Mouse (Mus musculus): ENCODE data around the gene Iqck. TPM values are rescaled to one million over a fixed set of nuclear protein-coding genes. Genes with fewer than 3 reads are reported as not detected.

Iqck gene
- polyA plus RNA-seq, 1 experiment = 1.1 TPM

GRCm38 (mm10) chr7:118937469-118938387 is 82.2 kb downstream of the Iqck start:
- Histone ChIP-seq H3K4me3 (ENCODE audit: insufficient read depth, low read length) (no peak overlapping the region), H3K4me1 (ENCODE audit: control insufficient read depth, insufficient read depth, low read length) (peaks cover 6% of the 10 kb centered on the region; the same call in 1 of the 2 replicates), H3K27ac (ENCODE audit: insufficient read depth, low read length) (no peak overlapping the region)
- no peak for TF ChIP-seq POLR2A (IDR thresholded peaks at IDR 0.05; ENCODE audit: low read depth, low read length)
- TF ChIP-seq CTCF (IDR thresholded peaks at IDR 0.05; ENCODE audit: borderline replicate concordance, insufficient read depth, low read length) = no peak

- no peak overlapping the region for H3K4me3 ChIP-seq (ENCODE audit: insufficient read depth, low read length)
- H3K27ac ChIP-seq (ENCODE audit: insufficient read depth, low read length) = no peak overlapping the region
- no peak for TF ChIP-seq CTCF (IDR thresholded peaks at IDR 0.05; ENCODE audit: borderline replicate concordance, insufficient read depth, low read length)
- no peaks in the 10 kb centered on the region for H3K4me1 ChIP-seq (ENCODE audit: control insufficient read depth, insufficient read depth, low read length)
Observed at GRCm38 (mm10) chr7:118942297-118942696, 86.7 kb downstream of the Iqck start.

DNA sequence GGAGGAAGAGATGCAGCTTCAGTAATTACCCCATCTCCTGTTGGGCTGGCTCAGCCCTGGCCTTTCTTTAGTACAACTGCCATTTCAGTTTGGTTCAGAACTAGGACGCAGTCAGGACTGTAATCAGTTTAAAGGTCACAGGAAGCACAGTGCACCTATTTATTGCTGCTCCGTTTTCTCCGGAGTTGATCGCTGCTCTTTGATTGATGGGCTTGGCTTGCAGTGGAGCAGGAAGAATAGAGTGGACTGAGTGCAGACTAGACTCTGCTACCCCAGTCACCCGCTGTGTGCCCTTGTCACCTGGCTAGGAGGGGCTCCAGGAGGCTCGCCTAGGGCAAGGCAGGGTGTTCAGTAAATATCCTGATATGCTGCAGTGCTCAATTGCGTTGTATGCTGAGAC is 87.6 kb downstream of the Iqck start:
- TF ChIP-seq POLR2A (IDR thresholded peaks at IDR 0.05; ENCODE audit: low read depth, low read length) (no peak), CTCF (IDR thresholded peaks at IDR 0.05; ENCODE audit: borderline replicate concordance, insufficient read depth, low read length) (no peak)
- Histone ChIP-seq H3K4me3 (ENCODE audit: insufficient read depth, low read length) (no peak overlapping the region), H3K27ac (ENCODE audit: insufficient read depth, low read length) (no peak overlapping the region), H3K4me1 (ENCODE audit: control insufficient read depth, insufficient read depth, low read length) (no peaks in the 10 kb centered on the region)

DNA sequence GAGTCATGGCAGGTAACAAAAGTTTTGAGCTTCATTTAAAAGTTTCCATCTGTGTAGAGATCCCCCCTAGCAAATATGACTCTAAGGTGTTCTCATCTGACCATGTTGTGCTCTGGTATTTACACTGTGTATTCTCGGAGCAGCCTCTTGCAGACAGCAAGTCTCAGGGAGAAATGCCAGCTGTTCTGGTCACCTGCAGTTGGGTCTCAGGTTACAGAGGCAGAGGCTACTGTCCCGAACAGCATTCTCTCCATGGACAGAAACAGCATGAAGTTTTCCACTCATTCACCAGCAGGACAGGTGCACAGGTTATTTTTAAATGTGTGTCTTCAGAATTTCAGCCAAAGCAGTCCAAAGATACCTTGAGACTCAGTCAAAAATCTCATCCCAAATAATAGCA is 89.3 kb downstream of the Iqck start:
- TF ChIP-seq CTCF (IDR thresholded peaks at IDR 0.05; ENCODE audit: borderline replicate concordance, insufficient read depth, low read length) (no peak), POLR2A (IDR thresholded peaks at IDR 0.05; ENCODE audit: low read depth, low read length) (no peak)
- H3K4me1 ChIP-seq (ENCODE audit: control insufficient read depth, insufficient read depth, low read length) = 0 out of 2 replicates have a peak, but pooled peaks cover under 1% of the 10 kb centered on the region
- H3K27ac ChIP-seq (ENCODE audit: insufficient read depth, low read length) = no peak overlapping the region
- no peak overlapping the region for H3K4me3 ChIP-seq (ENCODE audit: insufficient read depth, low read length)

GRCm38 (mm10) chr7:118947241-118947640 is 91.7 kb downstream of the Iqck start:
- Histone ChIP-seq H3K4me3 (ENCODE audit: insufficient read depth, low read length) (no peak overlapping the region), H3K27ac (ENCODE audit: insufficient read depth, low read length) (no peak overlapping the region), H3K4me1 (ENCODE audit: control insufficient read depth, insufficient read depth, low read length) (peaks cover 4% of the 10 kb centered on the region; the same call in 1 of the 2 replicates)
- TF ChIP-seq CTCF (IDR thresholded peaks at IDR 0.05; ENCODE audit: borderline replicate concordance, insufficient read depth, low read length) (no peak), POLR2A (IDR thresholded peaks at IDR 0.05; ENCODE audit: low read depth, low read length) (no peak)

DNA sequence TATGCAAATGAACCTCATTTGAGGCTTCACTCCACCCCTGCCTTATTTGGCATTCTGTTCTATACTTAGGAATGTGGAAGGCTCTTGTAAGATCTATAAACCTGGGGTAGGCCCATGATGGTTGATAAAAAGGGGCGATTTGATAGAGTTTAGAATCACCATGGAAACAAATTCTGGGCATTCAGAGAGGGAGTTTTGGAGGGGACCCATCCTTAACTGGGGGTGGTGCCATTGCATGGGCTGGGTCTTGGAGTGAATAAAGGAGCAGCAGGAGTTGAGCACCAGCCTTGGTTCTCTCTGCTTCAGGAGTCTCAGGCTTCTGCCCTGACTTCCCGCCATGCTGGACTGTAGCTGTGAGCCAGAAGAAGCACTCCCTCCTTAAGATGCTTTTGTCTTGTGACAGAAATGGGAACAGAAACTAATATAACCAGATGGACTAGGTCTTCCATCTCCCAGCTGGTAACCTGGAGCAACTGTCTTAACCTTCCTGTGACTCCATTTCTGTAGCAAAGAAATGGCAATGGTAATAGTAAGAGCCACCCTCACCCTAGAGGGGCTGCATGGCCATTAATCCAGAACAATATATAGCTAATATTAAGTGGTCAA is 93.2 kb downstream of the Iqck start:
- Histone ChIP-seq H3K27ac (ENCODE audit: insufficient read depth, low read length) (no peak overlapping the region), H3K4me1 (ENCODE audit: control insufficient read depth, insufficient read depth, low read length) (peaks cover 4% of the 10 kb centered on the region; the same call in 1 of the 2 replicates), H3K4me3 (ENCODE audit: insufficient read depth, low read length) (no peak overlapping the region)
- TF ChIP-seq POLR2A (IDR thresholded peaks at IDR 0.05; ENCODE audit: low read depth, low read length) (no peak), CTCF (IDR thresholded peaks at IDR 0.05; ENCODE audit: borderline replicate concordance, insufficient read depth, low read length) (no peak)

- Histone ChIP-seq H3K4me1 (ENCODE audit: control insufficient read depth, insufficient read depth, low read length) (peaks cover 4% of the 10 kb centered on the region; the same call in 1 of the 2 replicates), H3K27ac (ENCODE audit: insufficient read depth, low read length) (no peak overlapping the region), H3K4me3 (ENCODE audit: insufficient read depth, low read length) (no peak overlapping the region)
- TF ChIP-seq CTCF (IDR thresholded peaks at IDR 0.05; ENCODE audit: borderline replicate concordance, insufficient read depth, low read length) (no peak), POLR2A (IDR thresholded peaks at IDR 0.05; ENCODE audit: low read depth, low read length) (no peak)
Observed at GRCm38 (mm10) chr7:118949749-118950148, 94.2 kb downstream of the Iqck start.

DNA sequence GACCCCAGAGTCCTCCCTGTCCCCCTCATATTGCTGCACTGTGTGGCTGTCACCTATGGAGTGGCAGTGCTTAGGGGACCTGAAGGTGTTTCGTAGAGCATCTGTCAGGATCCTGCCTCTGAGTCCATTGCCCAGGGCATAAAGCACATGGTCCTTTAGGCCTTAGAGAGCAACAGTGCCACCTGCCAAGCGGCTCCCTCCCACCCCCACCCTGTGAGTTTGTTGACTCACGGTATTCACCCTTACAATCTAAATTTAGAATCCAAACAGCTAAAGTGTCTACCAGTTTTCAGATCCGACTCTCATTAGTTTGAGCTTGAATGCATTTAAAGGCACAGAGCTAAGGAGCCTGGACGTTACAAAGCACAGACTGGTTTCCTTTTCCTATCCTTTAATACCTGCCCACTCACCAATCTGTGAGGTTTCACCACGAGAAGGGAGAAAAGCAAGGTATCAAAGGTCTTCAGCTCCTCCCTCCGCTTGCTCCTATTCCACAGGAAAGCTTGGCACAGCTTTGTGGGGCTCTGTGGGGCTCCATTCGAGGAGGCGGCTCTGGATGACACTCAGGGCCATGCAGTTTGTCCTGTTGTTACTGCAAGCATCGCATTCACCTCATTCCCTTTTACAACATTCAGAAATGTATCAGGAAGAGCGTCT is 98.2 kb downstream of the Iqck start:
- no peak overlapping the region for H3K27ac ChIP-seq (ENCODE audit: insufficient read depth, low read length)
- peaks cover 4% of the 10 kb centered on the region; the same call in 1 of the 2 replicates for H3K4me1 ChIP-seq (ENCODE audit: control insufficient read depth, insufficient read depth, low read length)
- TF ChIP-seq POLR2A (IDR thresholded peaks at IDR 0.05; ENCODE audit: low read depth, low read length) = no peak
- TF ChIP-seq CTCF (IDR thresholded peaks at IDR 0.05; ENCODE audit: borderline replicate concordance, insufficient read depth, low read length) = no peak
- H3K4me3 ChIP-seq (ENCODE audit: insufficient read depth, low read length) = no peak overlapping the region

DNA sequence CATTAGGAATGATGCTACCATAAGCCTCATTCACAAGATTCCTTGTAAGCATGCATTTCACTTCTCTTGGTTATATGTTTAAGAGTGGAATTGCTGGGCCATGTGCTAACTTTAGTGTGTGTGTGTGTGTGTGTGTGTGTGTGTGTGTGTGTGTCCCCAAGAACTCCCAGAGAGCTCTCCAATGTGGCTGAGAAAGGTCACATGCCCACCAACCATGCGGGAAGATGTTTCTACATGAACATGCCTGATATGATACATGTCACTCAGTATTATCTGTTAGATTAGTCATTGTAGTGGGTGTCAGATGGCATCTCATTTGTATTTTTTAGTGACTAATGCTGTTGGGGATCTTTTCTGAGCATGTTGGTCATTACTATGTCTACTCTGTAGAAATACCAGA is 99.4 kb downstream of the Iqck start:
- TF ChIP-seq POLR2A (IDR thresholded peaks at IDR 0.05; ENCODE audit: low read depth, low read length) (no peak), CTCF (IDR thresholded peaks at IDR 0.05; ENCODE audit: borderline replicate concordance, insufficient read depth, low read length) (no peak)
- Histone ChIP-seq H3K4me3 (ENCODE audit: insufficient read depth, low read length) (no peak overlapping the region), H3K4me1 (ENCODE audit: control insufficient read depth, insufficient read depth, low read length) (peaks cover 3% of the 10 kb centered on the region), H3K27ac (ENCODE audit: insufficient read depth, low read length) (no peak overlapping the region)
